Comparison of ENCODE assay signal across 13 mouse cellular contexts in genomic region chr6:30172441-30172819, GRCm38 (mm10).
DNase-seq lines count a peak whose midpoint lies in the region; ATAC-seq and TF ChIP-seq lines count a peak whose summit lies in the region.
"Had no signal": no experiment of that assay in that cellular context is flagged by ENCODE, and none has a peak within 500 bp of the region (broad histone marks: within the 10 kb centered on the region; RNA-seq: fewer than 3 reads in every experiment).

No protein-coding gene starts in this region.

- H3K27me3 ChIP-seq in hindbrain, embryonic 10.5 days (ENCODE audit: insufficient read depth, poor library complexity, severe bottlenecking), result peaks cover 99% of the 10 kb centered on the region
- peaks cover 56% of the 10 kb centered on the region for H3K27me3 ChIP-seq in hindbrain, embryonic 16.5 days (replicated peaks; ENCODE audit: control insufficient read depth, insufficient read depth, low read length)
- H3K27me3 ChIP-seq in C2C12 (ENCODE audit: control insufficient read depth, insufficient read depth, insufficient read length), result peaks cover 19% of the 10 kb centered on the region
- peaks cover 81% of the 10 kb centered on the region for H3K27me3 ChIP-seq in embryonic facial prominence, embryonic 12.5 days
- H3K27me3 ChIP-seq in limb, embryonic 13.5 days, result peaks cover 95% of the 10 kb centered on the region

- WGBS in hindbrain, embryonic 10.5 days, result 6% methylated on average over 8 of the region's 8 CpGs
- 10% methylated on average over 8 of the region's 8 CpGs for WGBS in hindbrain, embryonic 16.5 days
- WGBS in embryonic facial prominence, embryonic 12.5 days, result 5% methylated on average over 8 of the region's 8 CpGs
- 9% methylated on average over 8 of the region's 8 CpGs for WGBS in limb, embryonic 13.5 days

- no peak for TF ChIP-seq CTCF in C2C12 (IDR thresholded peaks at IDR 0.05; ENCODE audit: control insufficient read depth, insufficient read depth, insufficient read length)

- ATAC-seq in hindbrain, embryonic 16.5 days, result no peak
- no peak for ATAC-seq in embryonic facial prominence, embryonic 12.5 days (ENCODE audit: insufficient number of reproducible peaks, insufficient read depth, low FRiP score, low TSS enrichment)
- ATAC-seq in limb, embryonic 13.5 days (ENCODE audit: low FRiP score, low read depth), result no peak
- ATAC-seq: forebrain, embryonic 16.5 days had no signal

- peaks cover 33% of the 10 kb centered on the region for H3K79me3 ChIP-seq in C2C12 (ENCODE audit: low read depth)

- peak overlapping the region; percentile 75 for H3ac ChIP-seq in C2C12 (ENCODE audit: control insufficient read depth, insufficient read length, low read depth)

- H3K79me2 ChIP-seq in C2C12 (ENCODE audit: control insufficient read depth, insufficient read depth), result peaks cover 64% of the 10 kb centered on the region

- no peak overlapping the region for H3K4me2 ChIP-seq in hindbrain, embryonic 16.5 days (ENCODE audit: low read length)
- peak overlapping the region; percentile 57 for H3K4me2 ChIP-seq in embryonic facial prominence, embryonic 12.5 days (replicated peaks)
- peak overlapping the region; percentile 62 for H3K4me2 ChIP-seq in limb, embryonic 13.5 days (replicated peaks)

- no peak for DNase-seq in hindbrain, embryonic 10.5 days (ENCODE audit: low spot score)
- DNase-seq in yolk sac, embryonic 10.5 days (ENCODE audit: low spot score), result no peak
- no peak for DNase-seq in right cerebral cortex, adult 2 months (ENCODE audit: low spot score in 2 of 2)
- no peak for DNase-seq in urinary bladder, postnatal 36 days (ENCODE audit: low spot score in 2 of 2)
- DNase-seq: adrenal gland, postnatal 10 days; cerebellum, adult 9-11 months; thymus, adult 18-20 months had no signal

- no peak overlapping the region for H3K9ac ChIP-seq in hindbrain, embryonic 16.5 days (ENCODE audit: low read depth, low read length)
- peak overlapping the region; percentile 50; the same call in 1 of the 2 replicates for H3K9ac ChIP-seq in embryonic facial prominence, embryonic 12.5 days
- H3K9ac ChIP-seq in limb, embryonic 13.5 days, result no peak overlapping the region

- H3K27ac ChIP-seq in hindbrain, embryonic 10.5 days, result no peak overlapping the region
- no peak overlapping the region for H3K27ac ChIP-seq in hindbrain, embryonic 16.5 days (ENCODE audit: low read depth, low read length)
- no peak overlapping the region for H3K27ac ChIP-seq in embryonic facial prominence, embryonic 12.5 days
- H3K27ac ChIP-seq in limb, embryonic 13.5 days, result no peak overlapping the region
- H3K27ac ChIP-seq: macrophage had no signal

- H3K4me1 ChIP-seq in hindbrain, embryonic 10.5 days (replicated peaks), result peaks cover 73% of the 10 kb centered on the region
- H3K4me1 ChIP-seq in hindbrain, embryonic 16.5 days (ENCODE audit: control insufficient read depth, insufficient read depth, low read depth, low read length), result peaks cover 22% of the 10 kb centered on the region
- H3K4me1 ChIP-seq in embryonic facial prominence, embryonic 12.5 days, result peaks cover 63% of the 10 kb centered on the region
- peaks cover 72% of the 10 kb centered on the region for H3K4me1 ChIP-seq in limb, embryonic 13.5 days

- H3K36me3 ChIP-seq in hindbrain, embryonic 10.5 days, result no peaks in the 10 kb centered on the region
- no peaks in the 10 kb centered on the region for H3K36me3 ChIP-seq in hindbrain, embryonic 16.5 days (ENCODE audit: control insufficient read depth, insufficient read depth, low read length)
- peaks cover 9% of the 10 kb centered on the region for H3K36me3 ChIP-seq in C2C12 (ENCODE audit: control insufficient read depth, insufficient read depth)
- no peaks in the 10 kb centered on the region for H3K36me3 ChIP-seq in embryonic facial prominence, embryonic 12.5 days
- no peaks in the 10 kb centered on the region for H3K36me3 ChIP-seq in limb, embryonic 13.5 days

- H3K9me3 ChIP-seq in hindbrain, embryonic 10.5 days, result no peaks in the 10 kb centered on the region
- H3K9me3 ChIP-seq in hindbrain, embryonic 16.5 days (ENCODE audit: control insufficient read depth, low read length), result no peaks in the 10 kb centered on the region
- no peaks in the 10 kb centered on the region for H3K9me3 ChIP-seq in embryonic facial prominence, embryonic 12.5 days
- no peaks in the 10 kb centered on the region for H3K9me3 ChIP-seq in limb, embryonic 13.5 days

- H3K4me3 ChIP-seq in hindbrain, embryonic 10.5 days, result peak overlapping the region; percentile 48
- no peak overlapping the region for H3K4me3 ChIP-seq in hindbrain, embryonic 16.5 days (ENCODE audit: low read length)
- peak overlapping the region; percentile 84 for H3K4me3 ChIP-seq in C2C12 (ENCODE audit: insufficient read depth, poor library complexity, severe bottlenecking)
- peak overlapping the region; percentile 42 for H3K4me3 ChIP-seq in embryonic facial prominence, embryonic 12.5 days
- peak overlapping the region; percentile 41 for H3K4me3 ChIP-seq in limb, embryonic 13.5 days

TF ChIP-seq in C2C12, 6 proteins besides CTCF, POLR2A, EP300 and RAD21:
- TF ChIP-seq FOSL1 (IDR thresholded peaks at IDR 0.05; ENCODE audit: insufficient read depth, low read length, poor library complexity, severe bottlenecking) (no peak), CEBPB (IDR thresholded peaks at IDR 0.05; ENCODE audit: low read depth) (no peak)
